Mouse (Mus musculus) urinary bladder, adult 18-20 months (tissue): ENCODE results near the gene Hal.

Experiments used
- DNase-seq, 2 experiments: peaks; one replicate each; pipeline ENCODE4 v3.0.0; 2022; ENCODE audit warnings: low spot score in 2 of 2, mixed read lengths in 2 of 2

Hal gene

DNA sequence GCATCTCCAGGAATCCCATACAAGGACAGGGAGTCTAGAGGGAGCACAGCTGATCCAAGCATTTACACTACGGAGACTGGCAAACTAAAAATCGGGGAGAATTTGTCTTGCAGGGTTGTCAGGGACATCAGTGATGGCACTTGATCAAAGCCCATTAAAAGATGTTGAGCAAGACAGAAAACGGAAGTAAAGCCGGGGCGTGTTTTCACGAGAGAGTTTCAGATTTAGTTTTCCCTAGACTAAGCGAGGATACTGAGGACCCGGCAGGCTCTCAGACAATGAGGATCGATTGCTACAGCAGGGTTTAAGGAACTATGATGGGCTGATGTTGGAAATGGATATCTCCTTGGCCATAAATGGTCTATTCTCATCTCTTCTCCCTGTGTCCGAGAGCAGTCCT, 78.5 kb downstream of the Hal start:
- DNase-seq, result no peak

GRCm38 (mm10) chr10:93567841-93568566, 79.4 kb downstream of the Hal start:
- DNase-seq, result no peak

GRCm38 (mm10) chr10:93568671-93569070, 80.1 kb downstream of the Hal start:
- no peak for DNase-seq
